Mouse (Mus musculus) gastrocnemius, adult 8-10 months (tissue): ENCODE measurements around the gene Cdyl2. TPM values are rescaled to one million over a fixed set of nuclear protein-coding genes. Genes with fewer than 3 reads are reported as not detected.

ENCODE experiments used
- DNase-seq, 2 experiments: peaks; one replicate each; pipeline ENCODE4 v3.0.0; 2022; ENCODE audit warnings: low spot score in 2 of 2
- total RNA-seq, 4 experiments: library from RNA; stranded (reverse); gene quantifications; 2 replicates each; pipeline ENCODE4 v1.2.4; 2022

Gene Cdyl2
- 1 to 10 TPM; 2.7 to 4.8 (median 3.2) TPM for total RNA-seq

DNA sequence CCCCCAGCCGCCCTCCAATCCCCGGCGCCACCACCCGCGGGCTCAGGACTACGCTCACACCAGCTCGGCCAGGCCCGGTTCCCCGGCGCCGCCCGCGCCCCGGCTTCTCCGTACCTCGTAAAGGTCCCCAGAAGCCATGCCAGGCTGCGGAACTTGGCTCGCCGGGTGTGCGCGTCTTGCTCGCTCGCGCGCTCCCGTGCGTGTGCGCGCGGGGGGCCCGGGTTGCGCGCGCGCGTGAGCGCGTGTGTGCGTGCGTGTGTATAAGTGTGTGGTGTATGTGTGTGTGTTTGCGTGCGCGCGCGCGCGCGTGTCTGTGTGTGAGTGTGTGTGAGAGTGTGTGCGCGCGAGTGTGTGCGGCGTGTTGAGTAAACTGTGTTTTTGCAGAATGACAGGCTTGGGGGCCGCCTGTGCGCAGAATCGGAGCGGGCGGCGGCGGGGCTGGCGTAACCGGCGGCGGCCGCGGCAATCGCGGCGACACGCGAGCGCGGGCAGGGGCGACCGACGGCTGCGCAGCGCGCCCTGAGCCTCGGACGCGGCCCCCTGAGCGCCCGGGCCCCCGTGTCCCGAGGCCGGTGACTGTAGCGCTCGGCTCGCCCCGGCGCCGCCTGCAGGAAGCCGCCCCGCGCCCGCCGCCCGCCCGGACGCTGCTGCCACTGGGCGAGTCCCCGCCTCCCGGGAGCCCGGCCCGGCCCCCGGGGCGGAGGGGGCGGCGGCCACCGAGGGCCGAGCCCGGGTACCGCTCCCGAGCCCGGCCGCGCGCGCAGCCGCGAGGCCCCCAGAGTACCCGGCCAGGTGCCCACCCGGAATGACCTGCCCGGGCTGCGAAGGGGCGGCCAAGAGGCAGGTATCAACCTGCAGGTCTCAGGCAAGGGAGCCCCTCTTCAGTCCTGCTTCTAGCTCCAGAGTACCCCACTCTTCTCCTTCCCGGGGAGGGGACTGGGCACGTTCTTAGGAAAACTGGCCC is at the start of gene Cdyl2:
Gene Cdyl2 (minus strand): TSS at position 308 of the 964 bp plus-strand sequence.
- peak; percentile 58 to 71 for DNase-seq

DNA sequence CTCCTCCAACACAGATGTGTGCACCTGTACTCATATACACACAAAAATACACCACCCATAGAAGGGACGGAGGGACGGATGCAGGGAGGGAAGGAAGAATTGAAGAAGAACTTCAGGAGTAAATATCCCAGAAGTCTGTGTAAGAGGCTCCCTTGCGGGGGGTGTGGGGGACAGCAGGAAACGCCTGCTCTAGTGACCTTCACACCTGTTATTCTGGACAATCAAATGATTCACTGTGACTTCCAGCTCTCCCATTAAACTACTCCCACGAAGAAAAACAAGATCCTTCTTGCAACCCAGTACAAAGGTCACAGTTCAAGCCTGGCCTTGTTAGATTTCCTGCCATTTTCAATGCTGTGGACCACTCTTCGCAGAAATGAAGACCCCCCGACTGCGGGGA is 47.8 kb upstream of the Cdyl2 start:
- no peak for DNase-seq

GRCm38 (mm10) chr8:116774220-116774619 is 41.4 kb upstream of the Cdyl2 start:
- DNase-seq: no peak

- DNase-seq: no peak
Observed at GRCm38 (mm10) chr8:116772727-116773126, 39.9 kb upstream of the Cdyl2 start.

DNA sequence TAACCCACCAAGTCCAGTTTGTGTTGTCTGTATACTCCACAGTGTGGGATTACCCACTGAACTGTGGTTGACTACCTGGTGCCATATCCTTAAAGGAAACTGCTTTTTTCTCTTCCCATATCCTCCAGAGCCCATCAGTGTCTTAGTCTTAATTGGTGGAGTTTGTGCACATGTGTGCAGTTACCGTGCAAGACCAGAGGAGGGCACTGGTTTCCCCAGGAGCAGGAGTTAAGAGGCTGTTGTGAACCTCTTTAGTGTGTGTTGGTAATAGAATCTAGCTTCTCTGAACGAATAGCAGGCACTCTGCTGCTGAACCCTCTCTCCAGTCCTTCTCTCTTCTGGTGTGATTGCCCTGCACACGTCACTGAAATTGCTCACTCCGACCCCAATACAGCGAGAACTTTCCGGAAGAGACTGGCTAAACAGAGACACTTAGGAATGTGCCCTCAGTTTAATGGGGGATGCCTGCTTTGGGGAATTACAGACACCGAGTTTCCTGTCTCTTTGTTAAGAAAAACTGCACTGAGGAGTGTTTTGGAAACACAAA is 39.1 kb upstream of the Cdyl2 start:
- no peak for DNase-seq

- DNase-seq: no peak
Observed at GRCm38 (mm10) chr8:116770756-116771155, 38.0 kb upstream of the Cdyl2 start.

- DNase-seq: no peak
Observed at GRCm38 (mm10) chr8:116756174-116756573, 23.4 kb upstream of the Cdyl2 start.

DNA sequence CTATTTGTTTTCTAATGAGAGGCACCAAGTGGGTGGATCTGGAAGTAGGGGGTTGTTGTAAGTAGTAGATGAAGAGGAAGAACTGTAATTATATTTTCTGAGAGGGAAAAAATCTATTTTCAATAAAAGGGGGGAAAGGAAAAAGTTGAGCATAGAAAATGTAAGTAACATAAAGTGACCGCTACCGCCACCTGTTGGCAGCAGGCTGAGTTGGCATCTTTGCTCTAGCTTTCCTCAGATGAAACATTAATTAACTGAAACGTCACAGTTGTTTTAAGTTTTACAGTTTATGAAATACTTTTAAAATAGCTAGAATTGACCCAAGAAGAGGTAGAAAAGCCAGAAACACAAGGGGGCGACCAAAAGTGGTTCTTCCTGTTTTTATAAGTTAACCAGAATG is 22.8 kb upstream of the Cdyl2 start:
- no peak for DNase-seq

- DNase-seq: no peak
Observed at GRCm38 (mm10) chr8:116740726-116741125, 7.9 kb upstream of the Cdyl2 start.

DNA sequence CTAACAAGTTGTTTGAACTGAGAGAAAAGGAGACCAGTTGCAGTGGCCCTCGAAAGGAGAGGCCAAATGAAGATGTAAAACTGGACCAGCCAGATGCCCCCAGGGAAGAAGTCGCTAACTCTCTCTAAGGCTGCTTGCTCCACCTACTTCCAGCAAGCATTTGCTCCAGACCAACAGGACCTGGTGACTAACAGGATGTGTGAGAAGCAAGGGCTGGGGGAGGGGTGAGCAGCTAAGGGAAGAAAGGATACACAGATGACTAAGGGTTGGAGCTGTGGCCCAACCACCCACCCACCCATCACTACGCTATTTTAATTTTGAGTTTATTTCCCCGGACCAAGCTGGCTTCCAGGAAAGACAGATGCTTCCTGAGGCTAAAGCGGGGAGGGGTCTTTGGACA is 2.5 kb upstream of the Cdyl2 start:
- no peak for DNase-seq

DNA sequence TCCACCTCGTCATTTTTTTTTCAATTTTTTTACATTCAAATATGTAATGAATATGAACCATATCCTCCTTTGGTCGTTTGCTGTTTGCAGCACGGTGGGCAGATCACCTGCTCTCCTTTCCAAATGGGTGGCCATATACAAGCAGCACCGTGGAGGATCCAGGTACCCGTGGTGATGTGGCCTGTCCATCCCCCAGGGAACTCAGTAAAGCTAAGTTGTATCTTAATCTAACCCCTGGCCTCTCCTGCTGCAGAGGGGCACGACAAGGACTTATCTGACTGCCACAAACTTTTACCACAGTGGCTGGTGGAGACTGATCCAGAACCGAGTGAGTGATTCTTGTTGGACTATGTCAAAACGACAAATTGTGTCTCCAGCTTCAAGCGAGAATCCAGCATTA is 1.4 kb upstream of the Cdyl2 start:
- DNase-seq: no peak

DNA sequence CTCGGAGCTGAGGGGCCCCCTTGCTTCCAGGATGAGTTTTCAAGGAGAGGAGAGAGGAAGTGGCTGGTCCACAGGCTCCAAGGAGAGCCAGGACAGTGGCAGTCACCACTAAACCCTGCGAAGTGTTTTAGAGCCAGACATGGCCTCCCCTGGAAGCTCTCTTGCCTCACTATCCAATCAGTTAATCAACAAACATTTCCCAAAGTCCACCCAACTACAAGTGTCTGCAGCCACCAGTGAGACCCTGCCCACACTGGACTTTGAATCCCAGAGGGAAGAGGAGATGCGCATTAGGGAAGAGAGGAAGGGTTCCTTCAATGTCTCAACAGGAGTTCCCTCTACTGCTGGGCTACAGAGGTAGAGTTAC is 840 bp upstream of the Cdyl2 start:
- no peak for DNase-seq

DNA sequence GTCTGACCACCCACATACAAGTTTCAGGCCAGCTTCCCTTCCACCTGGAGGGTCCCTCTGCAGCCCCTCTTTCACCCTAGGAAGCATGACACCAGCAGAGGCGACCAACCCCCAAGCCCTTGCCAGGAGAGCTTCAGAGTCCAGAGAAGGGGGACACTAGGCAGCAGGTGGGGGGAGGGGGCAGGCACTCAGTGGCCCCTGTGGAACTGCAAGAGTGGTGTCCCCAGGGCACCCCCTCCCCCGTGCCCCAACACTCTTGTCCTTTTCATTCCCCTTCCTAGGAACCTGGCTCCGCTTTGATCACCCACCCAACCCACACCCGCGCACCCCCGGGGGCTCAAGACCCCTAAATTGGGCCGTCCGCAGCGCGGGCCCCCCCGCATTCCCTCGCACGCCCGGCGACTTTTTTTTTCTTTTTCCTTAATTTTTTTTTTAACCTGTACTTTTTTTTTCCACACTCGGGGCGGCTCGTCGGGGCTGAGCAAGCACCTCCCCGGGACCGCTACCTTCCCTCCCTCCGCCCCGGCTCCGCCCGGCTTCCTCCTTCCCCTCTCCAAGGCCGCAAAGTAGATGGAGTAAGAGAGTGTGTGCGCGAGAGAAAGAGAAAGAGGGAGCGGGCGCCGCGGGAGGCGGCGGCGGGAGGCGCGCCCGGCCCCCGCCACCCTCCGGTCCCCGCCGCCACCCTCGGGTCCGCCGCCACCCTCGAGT is 661 bp downstream of the Cdyl2 start:
- peak in 1 of 2 experiments; percentile 4 for DNase-seq

DNA sequence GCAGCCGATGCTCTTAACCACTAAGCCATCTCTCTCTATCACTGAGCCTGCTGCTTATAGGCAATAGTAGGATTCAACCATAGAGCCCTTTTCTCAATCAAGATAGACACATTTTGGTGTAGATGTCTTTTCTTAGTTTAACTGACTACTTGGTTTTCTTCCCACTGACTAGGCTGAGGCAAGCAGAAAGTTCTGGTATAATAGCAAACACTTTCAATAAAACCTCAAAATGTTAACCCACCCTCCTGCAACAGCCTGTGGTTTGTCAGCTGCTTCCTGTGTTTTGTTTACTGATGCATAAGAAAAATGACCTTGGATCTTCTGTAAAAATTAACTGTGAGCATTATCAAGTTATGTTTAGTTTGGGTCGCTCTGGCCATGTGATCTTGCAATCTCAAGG is 11.3 kb downstream of the Cdyl2 start:
- no peak for DNase-seq

- no peak for DNase-seq
Observed at GRCm38 (mm10) chr8:116707496-116707895, 25.3 kb downstream of the Cdyl2 start.

DNA sequence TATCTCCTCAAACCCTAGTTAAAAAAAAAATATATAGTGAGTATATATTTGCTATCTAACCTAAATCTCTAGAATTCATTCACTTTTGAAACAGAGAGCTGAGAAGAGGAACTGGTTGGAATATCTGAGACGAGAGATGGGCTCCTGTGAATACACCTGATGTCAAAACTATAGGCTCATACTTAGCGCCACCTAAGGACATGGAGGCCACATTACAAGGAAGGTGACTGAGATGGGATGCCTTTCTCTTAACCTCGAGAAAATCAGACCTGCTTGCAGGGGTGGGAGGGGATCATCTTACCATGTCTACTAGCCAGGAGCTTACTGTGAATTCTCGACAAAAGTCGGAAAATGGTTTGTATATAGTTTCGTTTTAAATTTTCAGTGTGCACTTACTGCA is 30.3 kb downstream of the Cdyl2 start:
- no peak for DNase-seq

DNA sequence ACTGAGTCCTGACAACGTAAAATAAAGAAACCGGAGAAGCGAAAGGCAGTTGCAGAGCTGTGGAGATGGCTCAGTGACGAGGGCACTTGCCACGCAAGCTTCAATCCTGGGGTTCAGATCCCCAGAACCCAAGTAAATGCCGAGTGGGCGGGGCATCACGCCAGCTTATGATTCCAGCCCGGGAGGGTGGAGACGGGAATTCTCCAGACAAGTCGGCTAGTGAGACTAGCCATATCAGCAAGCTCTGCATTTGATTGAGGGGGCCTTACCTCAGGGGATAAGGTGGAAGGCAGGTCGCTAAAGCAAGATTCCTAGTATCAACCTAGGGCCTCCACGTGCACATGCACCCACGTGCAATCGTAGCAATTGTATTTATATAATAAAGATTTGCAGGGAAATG is 39.9 kb downstream of the Cdyl2 start:
- DNase-seq: no peak

DNA sequence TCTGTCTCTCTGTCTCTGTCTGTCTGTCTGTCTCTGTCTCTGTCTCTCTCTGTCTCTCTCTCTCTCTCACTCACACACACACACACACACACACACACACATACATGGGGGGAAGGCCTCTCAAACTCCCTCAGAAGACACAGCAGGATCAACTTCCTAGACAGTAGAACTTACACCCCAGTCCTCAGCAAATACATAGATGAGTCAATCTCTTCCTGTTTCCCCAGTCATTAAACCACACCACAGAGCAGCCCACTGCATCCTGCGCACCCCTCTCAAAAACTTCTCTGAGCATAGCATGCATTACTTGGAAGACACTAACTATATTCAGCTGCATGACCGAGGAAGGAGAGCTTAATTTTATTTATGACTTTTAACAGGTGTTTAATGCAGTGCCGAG is 43.0 kb downstream of the Cdyl2 start:
- DNase-seq: no peak

DNA sequence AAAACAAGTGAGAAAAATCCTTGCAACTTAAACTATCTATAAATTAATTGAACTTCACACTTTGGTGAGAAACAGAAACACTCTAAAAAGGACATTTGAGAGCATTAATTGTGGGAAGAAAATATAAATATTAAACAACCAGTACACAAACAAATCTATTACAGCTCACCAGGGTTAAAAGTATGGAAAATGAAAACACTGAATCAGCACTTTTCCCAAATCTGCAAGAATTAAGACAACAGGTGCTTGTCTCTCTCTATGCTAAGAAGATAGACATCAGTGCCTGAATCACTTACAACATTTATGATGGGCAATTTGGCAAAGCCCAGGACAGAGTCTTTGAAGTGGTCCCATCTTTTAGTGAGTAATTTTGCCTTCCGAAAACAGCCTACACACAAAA is 56.6 kb downstream of the Cdyl2 start:
- no peak for DNase-seq

DNA sequence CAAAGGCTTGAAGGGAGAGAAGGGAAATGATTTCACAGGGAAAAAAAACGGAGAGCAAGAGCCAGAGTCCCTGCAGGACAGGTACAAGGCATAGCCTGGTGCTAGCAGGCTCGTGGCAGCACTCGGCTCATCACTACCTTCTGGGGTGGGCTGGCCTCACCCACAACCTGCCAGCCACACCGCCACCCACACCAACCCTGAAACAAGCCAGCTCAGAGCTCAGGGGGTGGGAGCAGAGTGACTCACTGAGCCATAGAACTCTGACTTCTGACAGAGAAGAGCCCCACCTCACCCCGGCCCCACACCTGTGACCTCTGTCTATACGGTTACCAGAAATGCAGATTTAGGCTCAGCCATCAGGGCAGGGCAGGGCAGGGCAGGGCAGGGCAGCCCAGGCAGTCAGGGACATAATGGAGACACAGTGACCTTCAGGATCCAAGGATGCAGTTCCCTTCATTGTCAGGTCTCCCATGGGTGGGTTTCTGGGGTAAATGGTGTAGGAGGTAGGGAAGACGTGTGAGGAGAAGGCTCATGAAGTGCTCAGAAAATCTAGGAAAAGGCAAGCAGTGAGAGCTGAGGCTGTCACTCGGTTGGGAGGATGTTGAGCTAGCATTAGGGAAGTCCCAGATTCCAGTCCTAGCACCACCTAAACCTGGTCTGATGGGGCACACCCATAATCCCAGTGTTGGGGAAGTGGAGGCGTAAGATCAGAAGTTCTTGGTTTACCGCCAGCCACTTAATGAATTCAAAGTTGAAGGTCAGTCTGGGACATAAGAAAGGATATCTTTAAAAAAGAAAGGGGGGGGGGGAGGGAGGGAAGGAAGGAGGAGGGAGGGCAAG is 58.6 kb downstream of the Cdyl2 start:
- DNase-seq: no peak

- no peak for DNase-seq
Observed at GRCm38 (mm10) chr8:116673493-116673892, 59.3 kb downstream of the Cdyl2 start.
